Mouse (Mus musculus) hindbrain, embryonic 11.5 days (tissue): ENCODE results near the gene Msl2. TPM values are rescaled to one million over a fixed set of nuclear protein-coding genes. Genes with fewer than 3 reads are reported as not detected.

ENCODE experiments used
- ATAC-seq: fragments of 200-750 bp; cut with Nextera tagmentation; 2 replicates; pipeline ENCODE4 v1.8.0; 2017; ENCODE audit warnings: mild to moderate bottlenecking, moderate TSS enrichment, moderate library complexity; ENCODE audit not compliant: low FRiP score
- DNase-seq: peaks from one replicate; pipeline ENCODE4 v3.0.0-alpha.2; 2015; ENCODE audit warnings: low spot score
- H3K27ac ChIP-seq: fragments of 300-500 bp; sonication (generic); 2 replicates; pipeline ENCODE4 v1.5.1; 2014; ENCODE audit warnings: mild to moderate bottlenecking, low read depth, low read length
- H3K27me3 ChIP-seq: fragments of 300-500 bp; sonication (generic); 2 replicates; pipeline ENCODE4 v1.6.1; 2014; ENCODE audit warnings: mild to moderate bottlenecking, low read length, moderate library complexity, mixed read lengths; ENCODE audit not compliant: control insufficient read depth, insufficient read depth
- H3K36me3 ChIP-seq: fragments of 300-500 bp; sonication (generic); 2 replicates; pipeline ENCODE4 v1.6.1; 2014; ENCODE audit warnings: mild to moderate bottlenecking, low read length, moderate library complexity, mixed read lengths; ENCODE audit not compliant: control insufficient read depth, insufficient read depth
- H3K4me1 ChIP-seq: fragments of 300-500 bp; sonication (generic); replicated peaks from 2 replicates; pipeline ENCODE4 v1.6.1; 2014; ENCODE audit warnings: low read length, mixed read lengths; ENCODE audit not compliant: control insufficient read depth, insufficient read depth
- H3K4me2 ChIP-seq: fragments of 300-500 bp; sonication (generic); replicated peaks from 2 replicates; pipeline ENCODE4 v1.6.1; 2014; ENCODE audit warnings: mild to moderate bottlenecking, low read depth, low read length
- H3K4me3 ChIP-seq: fragments of 300-500 bp; sonication (generic); 2 replicates; pipeline ENCODE4 v1.5.1; 2014; ENCODE audit warnings: low read depth, low read length
- H3K9ac ChIP-seq: fragments of 300-500 bp; sonication (generic); 2 replicates; pipeline ENCODE4 v1.6.1; 2014; ENCODE audit warnings: low read depth, low read length
- H3K9me3 ChIP-seq: fragments of 300-500 bp; sonication (generic); 2 replicates; pipeline ENCODE4 v1.6.1; 2016; ENCODE audit warnings: low read length; ENCODE audit not compliant: control insufficient read depth
- WGBS: fragments of 180-500 bp; shearing (Covaris S2); extraction: QIAGEN DNeasy Blood & Tissue Kit; methylation state at CpG from one replicate; pipeline ENCODE4 v1.1.7; 2014; 5-methylcytosine and 5-hydroxymethylcytosine counted together
- polyA plus RNA-seq: library from polyadenylated mRNA; unstranded; fragments of >200 nt; fragmentation: Nextera tagmentation; extraction: Ambion mirVana; gene quantifications from 2 replicates; pipeline ENCODE4 v1.2.1, GENCODE M21; 2014

Msl2 gene
- polyA plus RNA-seq: 5.9 and 6.7 TPM in 2 replicates

- Histone ChIP-seq H3K36me3 (no peaks in the 10 kb centered on the region), H3K27me3 (no peaks in the 10 kb centered on the region), H3K9me3 (no peaks in the 10 kb centered on the region), H3K4me2 (peak within 1 kb of the TSS; percentile 82), H3K4me1 (peaks cover 2% of the 10 kb centered on the region; the same call in 1 of the 2 replicates), H3K4me3 (peak within 1 kb of the TSS; percentile 95), H3K9ac (peak within 1 kb of the TSS; percentile 99), H3K27ac (peak within 1 kb of the TSS; percentile 99)
- ATAC-seq (peak; percentile 82), DNase-seq (no peak)
- 3% methylated on average over 21 of the region's 43 CpGs for WGBS
Observed at GRCm38 (mm10) chr9:101073987-101074331, at the start of gene Msl2. TSS of gene Msl2 (plus strand) at chr9:101074101.

- peak overlapping the region; percentile 83; the same call in 1 of the 2 replicates for H3K27ac ChIP-seq
- H3K4me2 ChIP-seq: peak overlapping the region; percentile 45
- H3K4me1 ChIP-seq: no peaks in the 10 kb centered on the region
- ATAC-seq (no peak), DNase-seq (peak; percentile 25)
- peak overlapping the region; percentile 60 for H3K9ac ChIP-seq
- no peaks in the 10 kb centered on the region for H3K36me3 ChIP-seq
- WGBS: 10% methylated on average over 14 of the region's 14 CpGs
- H3K27me3 ChIP-seq: no peaks in the 10 kb centered on the region
- no peaks in the 10 kb centered on the region for H3K9me3 ChIP-seq
- peak overlapping the region; percentile 50 for H3K4me3 ChIP-seq
Observed at GRCm38 (mm10) chr9:101033761-101034447, 40.0 kb upstream of the Msl2 start.

- Histone ChIP-seq H3K36me3 (no peaks in the 10 kb centered on the region), H3K9ac (peak within 1 kb of the TSS; percentile 60), H3K4me2 (peak within 1 kb of the TSS; percentile 45), H3K27ac (peak within 1 kb of the TSS; percentile 83), H3K4me1 (no peaks in the 10 kb centered on the region), H3K27me3 (no peaks in the 10 kb centered on the region), H3K4me3 (peak within 1 kb of the TSS; percentile 50), H3K9me3 (no peaks in the 10 kb centered on the region)
- peak; percentile 100 for ATAC-seq
- DNase-seq: peak; percentile 99
- WGBS: under 1% methylated on average over 61 of the region's 61 CpGs
Observed at GRCm38 (mm10) chr9:101034448-101035098, 39.3 kb upstream of the Msl2 start, which contains the start of gene Pccb. TSS of gene Pccb (minus strand) at chr9:101034898.

GRCm38 (mm10) chr9:101035836-101036596 is 37.9 kb upstream of the Msl2 start:
- ATAC-seq: no peak
- H3K4me2 ChIP-seq: no peak overlapping the region

GRCm38 (mm10) chr9:101036876-101037275 is 37.0 kb upstream of the Msl2 start:
- DNase-seq: no peak
- Histone ChIP-seq H3K27me3 (no peaks in the 10 kb centered on the region), H3K4me2 (no peak overlapping the region), H3K9me3 (no peaks in the 10 kb centered on the region), H3K36me3 (no peaks in the 10 kb centered on the region), H3K4me3 (no peak overlapping the region), H3K27ac (no peak overlapping the region), H3K4me1 (no peaks in the 10 kb centered on the region), H3K9ac (no peak overlapping the region)
- WGBS: 80% methylated on average over 2 of the region's 2 CpGs
- ATAC-seq: no peak

More at GRCm38 (mm10) chr9:101035836-101036596, 37.9 kb upstream of the Msl2 start:
- Histone ChIP-seq H3K9me3 (no peaks in the 10 kb centered on the region), H3K27ac (no peak overlapping the region), H3K4me3 (no peak overlapping the region), H3K27me3 (no peaks in the 10 kb centered on the region), H3K9ac (no peak overlapping the region), H3K4me1 (no peaks in the 10 kb centered on the region), H3K36me3 (no peaks in the 10 kb centered on the region)
- WGBS: 89% methylated on average over 13 of the region's 15 CpGs
- DNase-seq: no peak

GRCm38 (mm10) chr9:101037396-101037795 is 36.5 kb upstream of the Msl2 start:
- Histone ChIP-seq H3K9me3 (no peaks in the 10 kb centered on the region), H3K36me3 (no peaks in the 10 kb centered on the region), H3K9ac (no peak overlapping the region), H3K27ac (no peak overlapping the region), H3K4me2 (no peak overlapping the region), H3K4me1 (no peaks in the 10 kb centered on the region), H3K4me3 (no peak overlapping the region), H3K27me3 (no peaks in the 10 kb centered on the region)
- no peak for DNase-seq
- 64% methylated on average over 7 of the region's 7 CpGs for WGBS
- ATAC-seq: no peak

- WGBS: 86% methylated on average over 5 of the region's 5 CpGs
Observed at GRCm38 (mm10) chr9:101038634-101039033, 35.3 kb upstream of the Msl2 start.

GRCm38 (mm10) chr9:101041508-101041907 is 32.4 kb upstream of the Msl2 start:
- no peaks in the 10 kb centered on the region for H3K27me3 ChIP-seq
- no peak overlapping the region for H3K4me3 ChIP-seq
- no peak overlapping the region for H3K4me2 ChIP-seq
- H3K27ac ChIP-seq: no peak overlapping the region
- 75% methylated on average over 5 of the region's 5 CpGs for WGBS
- H3K4me1 ChIP-seq: no peaks in the 10 kb centered on the region
- no peaks in the 10 kb centered on the region for H3K36me3 ChIP-seq
- no peaks in the 10 kb centered on the region for H3K9me3 ChIP-seq
- no peak overlapping the region for H3K9ac ChIP-seq
- no peak for DNase-seq
- ATAC-seq: no peak

More at GRCm38 (mm10) chr9:101038634-101039033, 35.3 kb upstream of the Msl2 start:
- no peak overlapping the region for H3K4me3 ChIP-seq
- no peak overlapping the region for H3K9ac ChIP-seq
- ATAC-seq (no peak), DNase-seq (no peak)
- H3K27me3 ChIP-seq: no peaks in the 10 kb centered on the region
- no peaks in the 10 kb centered on the region for H3K9me3 ChIP-seq
- no peak overlapping the region for H3K4me2 ChIP-seq
- no peaks in the 10 kb centered on the region for H3K36me3 ChIP-seq
- no peaks in the 10 kb centered on the region for H3K4me1 ChIP-seq
- H3K27ac ChIP-seq: no peak overlapping the region
